Mouse (Mus musculus): ENCODE data around the gene Tamm41.

Gene Tamm41

GRCm38 (mm10) chr6:115022876-115023275 is 14.8 kb downstream of the Tamm41 start:
- DNase-seq = no peak

DNA sequence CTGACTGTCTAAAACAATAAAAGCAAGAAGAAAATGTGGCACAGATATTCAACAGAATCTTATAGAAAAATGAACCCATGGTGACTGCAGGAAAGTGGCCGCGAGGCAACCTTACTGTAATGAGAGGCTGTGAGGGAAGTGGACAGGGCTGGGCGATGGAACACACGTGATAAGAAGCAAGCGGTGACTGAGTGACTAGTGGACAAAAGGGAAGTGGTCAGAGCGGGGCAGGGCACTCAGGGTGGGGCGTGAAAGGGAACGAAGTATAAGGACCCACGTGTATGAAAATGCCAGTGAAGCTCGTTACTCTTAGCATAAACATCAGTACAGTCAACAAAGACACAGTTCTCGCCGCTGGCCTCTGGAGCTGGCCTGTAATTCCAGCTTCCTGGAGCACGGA is 22.2 kb downstream of the Tamm41 start:
- peak; percentile 94 for DNase-seq

GRCm38 (mm10) chr6:115013574-115013973 is 24.1 kb downstream of the Tamm41 start:
- no peak for DNase-seq

DNA sequence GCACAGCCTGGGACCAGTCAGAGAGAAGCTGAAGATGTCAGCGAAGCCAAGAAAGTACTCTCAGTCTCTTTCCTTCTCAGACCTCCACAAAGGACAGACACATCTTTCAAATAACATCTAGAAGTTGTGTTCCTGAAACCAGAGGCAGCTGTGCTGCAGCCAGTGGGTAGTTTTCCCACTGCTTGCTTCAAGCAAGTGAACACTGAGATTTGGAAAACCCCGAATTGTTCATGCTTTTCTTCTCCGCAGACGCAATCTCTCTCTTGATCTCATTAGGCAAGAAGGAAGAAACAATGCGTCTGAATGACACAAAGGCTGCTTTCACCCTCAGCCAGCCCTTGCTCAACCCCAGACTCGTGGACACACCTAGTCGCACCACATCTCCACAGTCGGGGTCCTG is 25.9 kb downstream of the Tamm41 start:
- no peak for DNase-seq

DNA sequence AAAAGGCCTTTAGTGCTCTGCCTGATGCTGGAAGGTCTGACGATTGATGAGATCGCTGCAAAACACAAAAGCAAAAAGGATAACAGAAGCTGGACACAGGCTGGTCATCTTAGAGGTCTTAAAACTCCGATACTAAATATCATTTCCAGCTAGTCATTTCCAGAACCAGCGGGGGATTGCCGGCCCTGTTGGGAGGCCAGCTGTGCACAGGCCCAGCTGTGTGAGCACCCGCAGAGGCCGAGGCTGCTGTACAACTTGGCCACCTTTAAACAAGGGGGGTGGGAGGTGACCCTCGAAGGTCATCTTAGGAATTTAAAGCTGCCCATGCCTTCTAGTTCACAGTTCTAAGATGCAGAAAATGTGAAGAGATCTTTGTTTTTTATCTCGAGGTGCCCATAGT is 26.9 kb downstream of the Tamm41 start:
- DNase-seq = no peak

DNA sequence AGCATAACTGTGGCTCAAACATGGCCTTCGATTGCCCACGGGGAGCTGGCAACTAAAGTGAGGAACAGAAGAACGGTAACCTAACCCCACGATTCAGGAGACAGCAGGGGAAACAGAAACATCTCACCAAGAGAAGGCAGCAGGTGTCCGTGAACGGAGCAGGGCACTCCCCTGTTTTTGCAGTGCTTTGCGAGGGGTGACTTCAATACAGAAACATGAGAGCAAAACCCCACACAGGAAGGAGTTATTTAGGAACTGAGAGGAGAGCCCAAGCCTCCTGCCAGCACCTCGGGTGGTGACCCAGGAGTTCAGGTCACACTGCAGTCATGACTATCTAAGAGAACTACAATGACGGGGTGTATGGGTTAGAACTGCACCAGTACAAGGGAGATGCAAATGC is 27.4 kb downstream of the Tamm41 start:
- no peak for DNase-seq

GRCm38 (mm10) chr6:115007728-115008127 is 29.9 kb downstream of the Tamm41 start:
- DNase-seq = peak; percentile 97

DNA sequence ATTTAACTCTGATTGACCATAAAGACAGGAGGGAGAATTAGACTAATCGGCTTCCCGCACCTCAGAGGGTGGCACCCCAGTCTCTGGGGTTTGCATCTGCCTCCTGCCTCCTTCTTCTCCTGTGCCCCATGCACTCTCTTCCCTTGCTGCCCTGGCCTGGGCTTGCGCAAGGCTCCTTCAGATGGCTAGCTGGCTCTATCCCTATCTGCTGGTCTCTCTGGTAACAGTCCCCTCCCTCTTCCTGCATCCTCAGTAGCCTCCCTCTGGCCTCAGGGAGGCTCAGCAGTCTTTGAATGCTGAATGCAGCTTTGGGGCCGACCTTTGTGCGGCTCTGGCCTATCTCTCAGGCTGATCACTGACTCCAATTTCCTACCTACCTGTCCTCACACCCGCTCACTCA is 30.7 kb downstream of the Tamm41 start:
- peak; percentile 98 for DNase-seq

DNA sequence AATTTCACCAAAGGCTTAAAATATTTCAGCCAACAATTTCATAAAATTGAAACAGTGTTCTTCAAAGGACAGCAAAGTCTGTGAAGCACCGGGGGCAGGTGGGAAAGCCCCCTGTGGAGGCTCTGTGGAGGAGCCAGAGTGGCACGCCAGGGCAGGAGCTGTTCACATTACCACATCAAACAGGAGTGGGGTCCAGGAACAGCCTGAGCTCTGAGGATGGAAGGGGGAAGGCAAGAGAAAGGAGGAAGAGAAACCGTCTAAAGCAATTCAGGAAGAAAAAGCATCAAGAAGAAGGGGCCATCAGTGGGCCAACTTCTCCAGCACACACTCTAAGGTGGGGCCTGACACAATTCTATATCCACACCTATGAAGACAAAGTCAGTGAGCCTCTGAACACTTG is 31.6 kb downstream of the Tamm41 start:
- no peak for DNase-seq

GRCm38 (mm10) chr6:115005351-115005890 is 32.3 kb downstream of the Tamm41 start:
- no peak for DNase-seq

GRCm38 (mm10) chr6:115004636-115005035 is 33.0 kb downstream of the Tamm41 start:
- no peak for DNase-seq

DNA sequence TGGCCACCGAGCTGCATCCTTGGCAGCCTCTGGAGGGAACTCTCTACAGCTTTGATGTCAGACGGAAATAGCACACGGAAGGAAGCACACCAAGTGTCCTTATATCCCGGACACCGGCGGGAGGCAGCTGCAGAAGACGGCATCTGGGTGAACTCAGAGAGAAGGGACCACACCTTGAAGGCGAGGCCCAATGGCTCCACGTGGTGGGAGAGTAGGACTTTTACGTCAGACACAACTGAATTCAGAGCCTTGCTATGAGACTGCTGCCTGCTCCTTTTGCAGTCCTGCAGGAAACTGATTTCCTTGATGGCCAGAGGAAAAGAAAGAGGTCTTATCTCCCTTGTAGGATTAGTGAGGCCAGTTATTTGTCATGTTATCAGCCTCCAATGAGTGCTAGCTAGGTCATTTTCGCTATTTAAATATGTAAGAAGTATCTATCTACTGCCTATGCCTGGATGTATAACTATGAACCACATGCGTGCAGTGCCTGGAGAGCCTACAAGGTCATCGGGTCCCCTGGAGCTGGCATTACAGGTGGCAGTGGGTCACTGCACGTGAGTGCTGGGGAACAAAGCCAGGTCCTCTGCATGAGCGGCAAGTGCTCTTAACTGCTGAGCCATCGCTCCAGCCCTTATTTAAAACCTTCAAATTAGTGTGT is 39.2 kb downstream of the Tamm41 start:
- DNase-seq = no peak

DNA sequence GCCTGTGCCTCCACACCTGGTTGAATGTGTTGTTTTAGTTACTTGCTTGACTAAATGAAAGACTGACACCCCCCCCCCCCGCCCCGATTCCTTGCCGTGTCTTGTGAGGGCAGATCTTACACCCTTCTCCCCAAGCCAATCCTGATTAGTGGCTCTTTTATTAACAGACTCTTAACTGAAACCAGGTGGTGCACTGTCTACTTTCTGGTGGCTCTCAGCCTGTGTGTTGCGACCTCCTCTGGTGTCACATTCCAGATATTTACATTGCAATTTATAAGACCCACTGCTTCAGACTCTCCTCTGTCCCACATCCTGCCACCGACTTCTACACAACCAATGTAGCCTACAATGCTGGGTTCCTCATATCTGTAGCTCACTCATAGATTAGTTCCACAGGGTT is 40.2 kb downstream of the Tamm41 start:
- DNase-seq = no peak

DNA sequence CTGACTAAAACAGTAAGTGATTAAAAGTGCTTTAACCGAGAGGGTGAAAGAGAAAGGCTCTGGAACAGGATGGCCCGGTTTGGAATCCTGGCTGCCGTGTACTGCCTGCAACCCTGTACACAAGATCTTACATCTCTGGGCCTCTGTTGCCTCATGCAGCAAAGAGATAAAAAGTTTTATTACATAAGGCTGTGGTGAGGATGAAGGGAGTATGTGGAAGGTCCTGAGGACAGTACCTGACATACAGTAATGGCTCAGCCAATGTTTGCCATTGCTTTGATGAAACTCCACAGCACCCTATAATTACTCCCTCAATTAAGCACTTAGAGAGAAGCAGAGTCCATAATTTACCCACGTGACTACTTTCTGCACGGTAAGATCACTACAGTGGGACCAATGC is 40.8 kb downstream of the Tamm41 start:
- no peak for DNase-seq

GRCm38 (mm10) chr6:114994079-114994478 is 43.6 kb downstream of the Tamm41 start:
- no peak for DNase-seq

DNA sequence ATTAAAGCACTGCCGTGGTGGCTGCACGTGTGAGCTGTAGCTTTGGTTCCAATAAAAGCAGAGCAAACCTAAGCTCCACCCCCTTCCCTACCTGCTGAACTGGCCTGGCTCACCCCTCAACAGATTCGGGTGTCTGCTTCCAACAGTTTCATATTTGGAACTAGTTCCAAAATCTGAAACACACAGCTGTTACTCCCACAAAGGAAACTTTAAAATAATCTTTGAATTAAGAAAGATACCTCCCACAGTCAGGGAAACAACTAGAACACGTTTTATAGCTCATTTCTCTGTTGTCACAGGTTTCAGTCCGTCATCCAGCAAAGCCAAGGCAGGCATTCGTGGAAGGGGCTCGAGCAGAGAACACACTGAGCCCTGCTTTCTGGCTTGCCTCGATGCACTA is 44.0 kb downstream of the Tamm41 start:
- DNase-seq = no peak

DNA sequence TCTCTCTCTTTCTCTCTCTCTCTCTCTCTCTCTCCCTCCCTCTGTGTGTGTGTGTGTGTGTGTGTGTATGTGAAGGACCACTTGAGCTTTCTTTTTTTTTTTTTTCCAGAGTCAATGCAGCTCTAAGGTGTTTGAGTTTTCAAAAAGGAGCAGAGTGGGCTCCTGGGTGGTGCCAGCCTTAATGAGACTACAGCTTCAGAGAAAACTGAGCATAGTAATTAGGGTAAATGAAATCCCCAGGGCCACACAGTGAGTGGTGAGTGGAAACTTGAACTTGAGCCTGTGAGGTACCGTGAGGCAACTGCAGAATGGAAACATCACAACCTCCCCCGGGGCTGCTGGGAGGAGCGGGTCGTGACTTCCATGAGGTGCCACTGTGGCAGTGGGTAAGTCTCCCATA is 45.8 kb downstream of the Tamm41 start:
- no peak for DNase-seq

GRCm38 (mm10) chr6:114988619-114988980 is 49.1 kb downstream of the Tamm41 start:
- no peak for DNase-seq

GRCm38 (mm10) chr6:114987966-114988618 is 49.6 kb downstream of the Tamm41 start:
- DNase-seq = no peak

DNA sequence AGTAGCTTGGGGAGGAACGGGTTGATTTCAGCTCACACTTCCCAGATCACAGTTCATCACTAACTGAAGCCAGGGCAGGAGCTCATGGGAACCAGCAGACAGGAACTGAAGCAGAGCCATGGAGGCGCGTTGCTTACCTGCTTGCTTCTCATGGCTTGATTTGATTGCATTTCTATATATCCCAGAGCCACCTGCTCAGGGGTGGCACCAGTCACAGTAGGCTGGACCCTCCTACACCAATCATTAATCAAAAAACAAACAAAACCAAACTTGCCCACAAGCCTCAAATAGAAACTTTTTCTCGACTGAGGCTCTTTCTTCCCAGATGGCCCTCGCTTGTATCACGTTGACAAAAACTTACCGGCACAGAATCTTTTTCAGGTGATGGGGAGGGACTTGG is 55.0 kb downstream of the Tamm41 start:
- no peak for DNase-seq

- no peak for DNase-seq
Measured at GRCm38 (mm10) chr6:114979715-114980114, 58.0 kb downstream of the Tamm41 start.

- peak; percentile 92 for DNase-seq
Measured at GRCm38 (mm10) chr6:114976915-114977419, 60.7 kb downstream of the Tamm41 start.

DNA sequence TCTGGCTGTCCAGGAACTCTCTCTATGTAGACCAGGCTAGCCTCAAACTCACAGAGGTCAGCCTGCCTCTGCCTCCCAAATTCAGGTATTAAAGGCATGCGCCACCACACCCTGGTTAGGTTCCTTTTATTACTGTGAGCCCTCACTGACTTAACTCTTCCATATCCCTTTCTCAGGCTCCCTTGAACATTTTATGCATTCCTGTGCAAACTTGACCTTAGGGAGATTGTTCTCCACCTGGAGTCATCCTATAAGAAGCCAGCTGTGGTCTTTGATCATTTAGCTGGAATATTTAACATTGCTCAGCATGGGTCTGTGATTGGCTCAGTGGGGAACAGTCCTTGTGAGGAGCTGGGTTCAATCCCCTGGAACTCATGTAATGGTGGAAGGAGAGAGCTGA is 63.3 kb downstream of the Tamm41 start:
- DNase-seq = no peak

DNA sequence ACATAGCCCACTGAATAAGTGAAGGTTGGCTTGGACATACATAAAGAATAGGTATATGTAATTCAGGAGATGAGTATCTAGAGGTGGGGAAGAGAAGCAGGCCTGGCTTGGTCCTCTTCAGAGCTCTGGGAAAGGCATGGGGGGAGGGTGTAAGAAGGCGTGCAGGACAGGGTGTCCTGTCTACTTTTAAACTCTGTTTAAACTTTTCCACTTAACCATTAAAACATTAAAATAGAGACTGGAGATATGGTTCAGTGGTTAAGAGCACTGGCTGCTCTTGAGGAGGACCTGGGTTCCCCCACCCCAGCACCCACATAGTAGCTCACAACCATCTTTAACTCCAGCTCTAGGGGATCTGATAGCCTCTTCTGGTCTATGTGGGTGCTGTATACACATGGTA is 64.7 kb downstream of the Tamm41 start:
- no peak for DNase-seq

DNA sequence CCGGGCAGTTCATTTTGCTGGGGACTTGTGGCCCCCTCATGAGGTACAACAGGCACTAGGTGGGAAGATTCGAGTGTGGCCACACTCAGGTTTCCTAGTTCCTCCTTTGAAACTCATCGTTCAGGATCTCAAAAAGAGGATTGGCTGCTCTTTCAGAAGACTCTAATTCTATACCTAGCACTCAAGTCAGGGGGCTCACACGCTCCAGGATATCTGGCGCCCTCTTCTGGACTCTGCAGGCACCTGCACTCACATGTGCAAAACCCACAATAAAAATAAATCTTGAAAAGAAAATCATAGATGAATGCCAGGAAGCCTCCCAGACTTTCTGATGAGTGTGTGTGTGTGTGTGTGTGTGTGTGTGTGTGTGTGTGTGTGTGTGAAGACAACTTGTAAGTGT is 66.8 kb downstream of the Tamm41 start:
- DNase-seq = no peak

Measured in heart, adult 11 months (tissue).